Mouse (Mus musculus) spleen, adult 18-20 months (tissue): ENCODE measurements around the gene Wdr17.
"Not testable (repeated sequence)": the region's sequence is repeated elsewhere in the genome, so short reads cannot be mapped to it uniquely, and the experiment has no call there.

Source experiments
- DNase-seq, 2 experiments: peaks; one replicate each; pipeline ENCODE4 v3.0.0; 2022; ENCODE audit warnings: mixed read lengths in 2 of 2

Gene Wdr17

DNA sequence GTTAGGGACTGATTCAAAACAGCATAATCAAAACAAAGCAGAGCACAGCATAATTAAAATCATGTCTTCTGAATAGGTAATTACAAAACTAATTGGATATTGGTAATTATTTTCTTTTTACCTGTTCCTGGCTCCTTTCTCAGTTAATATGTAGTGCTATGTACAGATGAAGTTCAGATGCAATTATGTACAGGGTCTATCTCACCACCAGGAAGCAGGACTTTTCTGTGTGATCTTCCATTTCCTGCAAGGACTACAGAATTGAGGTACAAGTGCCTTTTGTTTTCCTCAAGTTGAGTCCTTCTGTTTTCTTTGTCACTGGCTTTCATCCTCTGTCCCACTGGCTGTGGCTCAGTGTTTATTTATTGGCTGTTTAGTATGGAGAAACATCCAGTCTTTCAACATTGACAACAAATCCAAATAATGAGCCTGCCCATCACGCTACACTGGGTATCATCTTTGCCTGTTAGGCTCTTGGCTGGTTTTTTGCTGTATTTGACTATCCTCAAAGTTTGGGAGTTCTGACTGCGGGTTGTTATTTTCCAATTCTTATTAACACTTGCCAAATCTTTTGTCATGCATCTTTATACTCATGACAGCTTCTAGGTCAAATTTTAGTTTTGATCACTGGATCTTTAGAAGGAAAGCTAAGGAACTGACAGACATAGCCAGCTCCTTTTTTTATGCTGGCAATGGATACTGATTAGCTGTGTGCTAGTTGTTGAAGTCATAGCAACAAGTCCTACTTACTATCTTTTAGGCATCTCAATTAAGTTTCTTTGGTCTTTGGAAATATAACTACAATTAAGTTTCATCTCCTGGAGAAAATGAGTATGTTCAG, 94.9 kb downstream of the Wdr17 start:
- no peak for DNase-seq

DNA sequence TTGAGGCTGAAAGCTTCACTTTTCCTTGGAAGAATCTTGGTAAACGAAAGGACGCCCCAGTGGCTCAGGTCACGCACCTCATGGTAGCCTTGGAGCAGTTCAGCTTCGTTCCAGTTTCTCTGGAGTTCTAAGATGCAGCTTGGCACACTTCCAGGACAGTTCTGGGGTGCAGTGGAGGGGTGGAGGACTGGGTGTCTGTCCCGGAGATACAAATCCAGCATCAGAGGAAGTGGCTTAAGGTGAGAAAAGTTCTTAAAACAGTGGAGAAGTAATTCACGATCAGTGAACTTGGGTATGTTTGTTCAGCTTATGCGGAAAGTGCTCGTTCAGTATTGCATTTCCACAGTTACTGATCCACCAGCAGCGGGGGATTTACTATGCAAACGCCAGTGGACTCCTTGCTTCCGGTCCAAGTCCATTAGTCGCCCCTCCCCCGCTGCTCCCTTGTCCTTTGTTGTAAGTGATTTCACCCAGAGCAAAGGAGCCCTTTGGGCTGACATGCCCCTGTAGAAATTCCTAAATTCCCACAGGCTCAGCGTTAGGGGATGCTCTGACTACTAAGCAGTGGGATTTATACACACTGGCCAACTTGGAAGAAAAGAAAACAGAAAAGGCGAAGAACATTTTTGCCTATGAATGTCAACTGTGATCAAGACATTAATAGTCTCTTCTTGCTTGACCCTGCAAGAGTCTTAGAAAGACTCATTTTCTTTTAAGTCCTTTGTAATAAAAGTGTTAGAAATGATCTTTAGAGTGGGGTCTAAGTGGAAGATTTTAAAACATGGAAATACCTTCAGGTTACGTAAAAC, 106.6 kb downstream of the Wdr17 start:
- DNase-seq: peak in 1 of 2 experiments; percentile 6

DNA sequence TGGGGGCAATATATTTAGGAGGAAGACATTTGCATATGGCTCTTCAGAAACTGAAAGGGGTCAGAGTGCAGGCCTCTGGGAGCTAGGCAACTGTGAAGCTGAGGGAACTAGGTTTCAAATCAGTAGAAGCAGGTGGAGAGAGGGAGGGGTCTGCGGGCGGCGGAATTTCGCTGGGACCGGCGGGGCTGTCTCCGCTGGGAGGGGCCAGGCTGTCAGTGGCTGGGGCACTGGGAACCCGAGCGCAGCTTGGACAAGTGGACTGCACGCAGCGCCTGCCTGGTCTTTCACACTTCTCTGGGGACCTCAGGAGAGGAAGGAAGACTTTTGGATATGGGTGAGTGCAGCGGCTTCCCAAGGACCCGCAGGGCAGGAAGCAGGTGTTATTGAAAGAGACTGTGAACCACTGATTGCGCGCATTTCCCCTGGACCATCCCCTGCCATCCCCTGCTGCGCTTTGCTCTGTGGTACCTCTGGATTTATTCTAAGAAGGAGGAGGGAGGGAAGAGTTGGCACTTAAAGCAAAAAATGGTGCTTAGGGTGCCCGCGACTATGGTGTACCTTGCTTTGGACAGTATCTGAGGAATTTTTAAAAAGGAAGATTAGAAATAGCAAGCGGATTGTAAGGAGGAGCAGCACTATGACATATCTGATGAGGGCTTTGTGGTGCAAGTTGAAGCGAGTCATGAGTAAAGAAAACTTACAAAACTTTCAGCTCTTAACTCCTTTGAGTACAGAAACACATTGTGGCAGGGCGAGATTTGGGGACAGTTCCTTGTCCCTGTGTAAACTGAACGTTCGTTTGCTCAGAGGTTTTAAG, 107.5 kb downstream of the Wdr17 start:
- peak; percentile 1 to 6 for DNase-seq

DNA sequence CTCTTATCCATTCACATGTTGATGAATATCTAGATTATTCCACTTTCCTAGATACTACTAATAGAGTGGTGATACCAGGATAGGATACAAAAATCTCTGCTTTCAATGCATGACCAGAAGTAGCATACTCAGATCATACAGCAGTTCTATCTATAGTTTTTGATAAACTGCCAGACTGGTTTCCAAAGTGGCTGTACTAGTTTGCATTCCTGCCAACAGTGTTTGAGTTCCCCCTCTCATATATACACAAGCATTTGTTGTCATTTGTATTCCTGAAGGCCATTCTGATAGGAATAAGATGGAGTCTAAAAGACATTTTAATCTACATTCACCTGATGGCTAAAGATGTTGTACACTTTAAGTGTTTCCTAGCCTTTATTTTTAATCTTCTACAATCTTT, 110.0 kb downstream of the Wdr17 start:
- DNase-seq: no peak

DNA sequence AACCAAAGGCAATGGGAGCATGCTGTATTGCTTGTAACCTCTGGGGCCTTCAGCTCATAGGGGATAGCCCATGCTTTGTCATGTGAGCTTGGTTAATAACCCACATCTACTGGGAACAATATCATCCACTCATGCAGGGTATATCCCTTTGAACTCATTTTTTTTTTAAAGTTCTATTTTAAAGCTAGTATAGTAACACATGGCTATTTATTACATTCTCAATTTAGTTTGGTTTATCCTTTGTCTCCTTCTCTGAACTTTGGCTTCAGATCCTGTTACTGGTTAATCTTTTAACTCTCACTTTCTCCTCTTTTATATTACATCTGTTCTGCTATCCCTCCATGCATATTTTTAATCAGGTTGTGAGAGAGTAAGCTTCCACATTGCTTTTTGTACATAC, 110.7 kb downstream of the Wdr17 start:
- DNase-seq: no peak

DNA sequence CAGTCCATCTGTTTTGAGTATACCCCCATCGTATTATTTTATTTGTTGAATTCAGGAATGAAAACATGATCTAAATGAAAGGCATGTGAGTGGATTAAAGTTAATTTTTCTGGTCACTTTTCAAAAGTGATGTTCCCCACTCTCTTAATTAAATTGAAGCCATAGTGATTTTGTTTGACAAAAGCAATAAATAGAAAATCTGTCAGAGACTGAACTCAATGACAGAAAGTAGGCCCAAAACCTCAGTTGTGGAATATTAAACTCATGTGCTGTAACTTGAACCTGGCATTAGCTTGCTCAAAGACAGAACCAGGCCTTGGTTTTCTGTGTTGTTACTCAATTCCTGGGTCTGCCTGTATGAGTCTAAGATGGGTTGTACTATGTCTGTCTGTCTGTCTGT, 129.3 kb downstream of the Wdr17 start:
- DNase-seq: no peak

DNA sequence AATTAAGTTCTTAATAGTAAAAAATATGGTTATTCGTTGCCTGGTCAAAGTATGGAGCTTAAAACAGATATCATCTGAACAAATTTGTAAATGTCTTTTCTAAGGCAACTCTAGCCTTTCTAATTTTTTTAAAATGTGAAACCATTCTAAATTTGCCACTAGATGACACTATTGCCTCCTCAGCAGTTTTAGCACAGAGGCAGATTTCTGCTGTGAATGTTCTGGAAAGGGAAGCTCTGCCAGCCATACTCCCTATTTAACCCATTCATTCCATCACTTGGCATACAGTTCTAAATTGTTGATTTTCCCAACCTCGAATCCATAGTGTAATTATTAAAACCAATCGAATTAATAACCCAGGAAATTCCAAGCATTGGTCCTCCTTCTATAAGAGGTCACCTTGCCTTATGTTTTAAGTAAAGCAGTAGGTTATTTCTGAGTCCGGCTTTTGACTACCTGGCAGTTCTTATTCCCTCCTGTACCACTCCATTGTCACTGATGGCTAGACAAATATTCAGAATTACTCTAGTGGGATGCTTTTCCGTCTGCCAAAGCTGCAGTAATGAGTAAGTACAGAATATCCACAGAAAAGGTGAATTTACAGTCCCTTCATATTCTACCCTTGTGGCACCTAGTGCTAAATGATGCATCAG, 150.2 kb downstream of the Wdr17 start:
- DNase-seq: no peak

DNA sequence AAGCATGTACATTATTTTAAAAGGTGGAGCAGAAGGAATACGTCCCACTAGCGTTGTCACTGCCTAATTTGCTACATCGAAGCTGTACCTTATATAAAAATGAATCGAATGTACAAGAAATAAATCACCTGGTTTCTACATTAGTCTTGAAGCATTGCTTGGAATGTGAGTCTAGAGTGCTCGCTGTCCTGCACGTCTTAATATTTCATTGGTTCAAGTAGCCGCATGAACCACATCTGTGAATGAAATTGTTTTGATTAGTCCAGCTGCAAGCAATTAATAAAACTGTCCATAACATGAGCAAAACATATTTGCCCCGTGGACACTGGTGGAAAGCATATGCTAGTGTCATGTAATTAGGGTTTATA, 162.3 kb downstream of the Wdr17 start:
- no peak for DNase-seq

DNA sequence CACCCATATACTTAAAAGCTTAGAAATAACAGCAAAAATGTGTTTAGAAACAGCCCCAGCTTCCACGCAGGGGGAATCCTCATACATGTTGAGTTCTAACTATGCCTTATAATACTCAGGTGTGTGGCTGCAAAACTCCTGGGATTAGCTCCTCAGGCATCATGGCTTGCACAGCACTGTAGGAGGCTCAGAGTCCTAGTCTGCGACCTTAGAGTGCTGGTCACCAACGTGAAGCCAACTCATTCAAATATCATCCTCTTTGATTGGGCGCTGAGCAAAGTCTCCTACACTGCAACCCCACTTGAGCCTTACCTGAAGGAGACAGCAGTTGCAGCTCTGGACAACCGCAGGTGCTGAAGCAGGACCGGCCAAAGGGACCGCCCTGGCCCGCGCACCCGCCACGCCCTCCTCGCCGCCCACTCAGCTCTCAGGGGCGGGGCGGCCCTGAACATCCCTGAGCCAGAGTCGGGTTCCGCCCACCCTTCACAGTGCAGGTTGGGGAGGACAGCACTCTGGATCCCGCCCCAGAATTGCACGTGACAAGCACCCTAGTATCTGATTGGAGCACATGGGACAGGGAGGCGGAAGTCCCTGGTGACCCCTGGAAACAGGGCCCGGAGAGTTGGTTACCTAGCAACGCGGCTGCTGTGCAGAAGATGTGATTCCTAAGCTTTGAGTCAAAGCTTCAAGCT, 162.9 kb downstream of the Wdr17 start:
- DNase-seq: peak; percentile 44 to 45

DNA sequence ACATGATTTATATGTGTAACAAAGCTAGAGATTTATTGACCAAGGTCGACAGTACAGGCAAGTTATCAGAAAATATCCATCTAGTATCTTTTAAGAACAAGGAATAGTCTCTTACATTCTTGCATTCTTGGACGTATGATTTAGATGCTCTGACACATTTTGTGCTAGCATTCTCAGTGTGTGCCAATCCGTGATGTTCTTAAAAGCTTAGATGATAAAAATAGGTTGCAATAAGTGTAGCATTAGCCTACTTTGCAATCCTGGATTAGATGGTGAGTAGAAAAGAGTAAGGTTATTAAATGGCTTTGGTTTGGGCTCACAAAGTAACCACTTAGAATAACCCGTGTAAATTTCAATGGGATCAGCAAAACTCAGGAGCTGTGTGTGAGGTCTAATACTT, 168.5 kb downstream of the Wdr17 start:
- DNase-seq: no peak

DNA sequence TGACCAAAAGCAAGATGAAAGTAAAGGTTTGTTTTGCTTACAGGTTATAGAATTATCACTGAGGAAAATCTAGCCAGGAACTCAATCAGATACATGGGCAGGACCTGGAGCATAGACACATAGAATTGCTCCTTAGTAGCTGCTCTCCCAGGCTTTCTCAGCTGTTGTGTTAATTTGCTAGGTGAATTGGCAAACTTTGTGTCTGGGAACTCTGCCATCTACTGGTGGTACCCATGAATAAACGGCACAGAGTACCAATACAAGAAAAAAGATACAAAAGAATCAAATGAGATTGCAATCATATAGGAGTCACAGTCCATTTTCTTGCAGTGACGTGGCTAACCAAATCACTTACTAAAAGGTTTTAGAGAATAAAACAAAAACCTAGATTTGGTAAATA, 181.2 kb downstream of the Wdr17 start:
- no peak for DNase-seq

DNA sequence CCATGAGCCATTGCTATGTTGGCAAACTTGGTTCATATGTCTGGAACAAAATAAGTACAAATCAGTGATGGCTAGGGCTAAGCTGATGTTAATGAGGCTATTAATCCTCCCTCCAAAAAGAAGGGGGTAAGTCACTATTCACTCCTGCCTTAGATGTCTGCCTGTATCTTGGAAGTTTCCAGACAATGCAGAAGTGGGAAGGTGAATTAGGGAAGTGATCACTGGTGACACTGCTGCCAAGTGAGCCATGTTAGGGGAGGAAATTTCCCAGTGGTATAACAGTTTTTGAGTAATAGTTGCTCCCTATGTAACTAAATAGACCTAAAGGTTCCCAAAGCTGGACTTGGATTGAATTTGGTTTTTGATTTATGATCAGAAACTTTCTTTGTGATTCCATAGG, 215.2 kb downstream of the Wdr17 start:
- DNase-seq: no peak

DNA sequence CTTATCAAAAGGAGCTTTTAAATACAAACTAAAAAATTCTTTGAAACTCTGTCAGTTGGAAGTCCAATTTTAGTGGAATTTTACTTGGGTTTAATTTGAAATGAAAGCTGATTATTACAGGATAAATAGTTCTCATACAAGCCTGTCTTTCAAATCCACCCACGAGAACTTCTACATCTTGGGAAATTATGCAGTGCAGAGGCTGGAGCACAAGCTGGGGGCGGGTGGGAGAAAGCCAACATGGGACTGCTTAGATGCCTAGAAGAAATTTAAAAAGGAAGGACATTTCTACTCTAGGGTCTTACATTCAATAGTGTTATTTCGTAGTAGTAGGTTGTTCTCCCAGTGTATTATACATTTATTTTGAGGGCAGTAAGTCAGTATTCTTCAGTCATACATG, 219.2 kb downstream of the Wdr17 start:
- DNase-seq: no peak

DNA sequence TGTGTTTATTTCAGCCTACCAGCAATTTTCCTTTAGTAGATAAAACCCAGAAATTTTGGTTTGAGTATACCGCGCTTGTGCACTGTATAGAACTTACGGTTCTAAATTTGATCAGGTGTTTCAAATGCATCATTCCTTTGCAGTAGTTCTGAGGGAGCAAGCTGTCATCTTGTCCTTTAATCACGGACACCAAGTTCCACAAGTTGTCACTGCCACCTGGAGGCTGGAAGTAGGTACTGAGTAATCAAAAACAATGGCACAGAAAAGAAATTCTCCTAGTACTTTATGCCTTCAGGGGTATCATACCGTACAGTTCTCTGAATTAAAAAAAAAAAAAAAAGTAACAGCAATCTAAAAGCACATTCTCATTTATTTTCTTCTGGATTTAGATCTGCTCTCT, 226.3 kb downstream of the Wdr17 start:
- DNase-seq: peak in 1 of 2 experiments; percentile 17

DNA sequence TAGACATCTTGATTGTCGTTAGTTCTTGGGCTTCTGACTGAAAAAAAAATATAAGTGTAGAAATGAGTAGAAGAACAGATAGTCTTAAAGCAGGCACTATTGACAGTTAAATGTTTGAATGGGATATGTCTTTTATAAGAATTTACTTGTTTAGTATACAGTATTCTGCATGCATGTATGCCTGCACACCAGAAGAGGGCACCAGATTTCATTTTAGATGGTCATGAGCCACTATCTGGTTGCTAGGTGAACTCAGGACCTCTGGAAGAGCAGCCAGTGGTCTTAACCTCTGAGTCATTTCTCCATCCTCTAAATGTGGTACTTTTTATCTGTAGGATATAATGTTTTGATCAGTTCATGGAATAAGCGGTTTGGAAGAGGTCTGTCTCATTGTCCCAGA, 227.3 kb downstream of the Wdr17 start:
- no peak for DNase-seq

DNA sequence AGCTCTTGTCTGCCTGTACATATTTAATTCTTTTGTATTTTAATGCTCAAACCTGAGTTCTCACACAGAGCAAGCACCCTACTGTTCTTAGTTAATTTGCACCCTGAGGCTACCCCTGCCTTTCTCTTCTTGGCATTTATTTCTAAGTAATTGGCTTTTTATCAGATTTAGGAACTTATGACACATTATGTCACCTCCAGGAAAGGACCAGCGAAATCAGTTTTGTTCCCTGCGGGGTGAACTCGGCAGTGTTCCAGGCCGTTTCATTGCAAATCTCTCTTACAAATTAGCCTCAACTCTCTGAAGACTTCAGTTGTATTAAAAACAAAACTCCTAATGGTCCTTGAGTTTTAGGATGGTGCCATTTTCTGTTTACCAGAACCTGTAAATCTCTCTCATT, 248.3 kb downstream of the Wdr17 start:
- DNase-seq: no peak

DNA sequence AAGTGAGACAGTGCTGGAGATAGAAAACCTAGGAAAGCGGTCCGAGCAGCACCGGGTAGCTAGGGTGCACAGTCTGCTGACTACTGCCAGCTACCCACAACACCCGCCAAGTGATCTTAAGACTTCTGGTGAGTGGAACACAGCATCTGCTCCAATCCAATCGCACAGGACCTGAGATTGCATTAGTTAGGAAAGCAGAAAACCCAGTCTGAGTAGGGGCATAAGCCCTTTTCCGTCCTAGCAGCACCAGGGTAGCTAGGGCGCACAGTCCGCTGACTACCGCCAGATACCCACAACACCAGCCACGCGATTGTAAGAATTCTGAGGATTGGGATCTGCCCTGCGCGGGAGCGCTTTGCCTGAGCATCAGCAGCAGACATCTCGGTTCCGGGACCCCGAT, 270.3 kb downstream of the Wdr17 start:
- DNase-seq: not testable (repeated sequence)

DNA sequence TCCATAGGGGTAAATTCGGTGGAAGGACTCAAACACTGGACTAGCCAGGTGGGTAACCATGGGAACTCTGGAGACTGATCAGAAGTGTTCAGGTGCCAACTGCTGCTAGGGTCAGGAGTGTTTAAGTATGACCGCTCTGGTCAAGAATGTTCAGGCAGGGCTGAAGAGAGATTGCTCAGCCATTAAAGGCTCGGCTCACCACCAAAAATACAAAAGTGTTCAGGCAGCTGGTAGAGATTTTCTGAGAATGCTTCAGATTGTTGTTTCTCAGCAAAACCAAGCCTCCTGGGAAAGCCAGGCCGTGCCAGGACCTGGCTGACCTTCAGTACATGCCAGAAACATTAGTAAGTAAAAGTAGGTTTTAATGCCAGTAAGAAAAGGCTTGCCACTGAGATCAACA, 276.7 kb downstream of the Wdr17 start:
- DNase-seq: no peak

DNA sequence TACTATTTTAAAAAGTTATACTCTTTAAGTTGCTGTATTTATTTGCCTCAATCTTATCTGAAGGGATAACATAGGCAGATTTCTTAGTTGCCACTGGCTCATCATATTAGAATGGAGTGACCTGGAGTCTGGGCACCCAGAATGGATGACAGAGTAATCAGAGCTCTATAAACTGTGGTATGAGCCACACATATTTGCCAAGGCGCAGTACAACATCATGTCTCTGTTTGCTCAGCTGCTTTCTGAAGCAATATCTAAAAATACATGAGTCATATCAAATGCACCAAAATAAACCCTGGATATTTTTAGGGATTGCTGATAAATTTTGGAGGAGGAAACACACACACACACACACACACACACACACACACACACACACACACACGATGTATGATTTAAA, 277.6 kb downstream of the Wdr17 start:
- DNase-seq: no peak

DNA sequence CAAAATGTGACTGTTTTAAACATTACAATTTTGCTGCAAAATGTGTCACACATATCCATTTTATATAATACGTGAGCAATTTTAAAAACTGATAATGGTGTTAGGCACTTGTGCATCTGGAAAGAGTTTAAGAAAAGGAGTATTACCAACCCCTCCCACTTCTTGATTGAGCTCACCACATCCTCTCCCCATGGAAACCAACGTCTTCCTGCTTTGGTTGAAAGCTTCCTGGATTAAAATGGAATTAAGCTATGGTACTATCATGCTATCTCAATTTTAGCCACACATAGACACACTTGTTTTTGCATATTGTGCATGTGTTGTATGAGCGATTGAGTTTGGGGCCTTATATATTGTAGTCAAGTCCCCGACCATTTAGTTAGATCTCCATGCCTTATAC, 283.5 kb downstream of the Wdr17 start:
- no peak for DNase-seq

DNA sequence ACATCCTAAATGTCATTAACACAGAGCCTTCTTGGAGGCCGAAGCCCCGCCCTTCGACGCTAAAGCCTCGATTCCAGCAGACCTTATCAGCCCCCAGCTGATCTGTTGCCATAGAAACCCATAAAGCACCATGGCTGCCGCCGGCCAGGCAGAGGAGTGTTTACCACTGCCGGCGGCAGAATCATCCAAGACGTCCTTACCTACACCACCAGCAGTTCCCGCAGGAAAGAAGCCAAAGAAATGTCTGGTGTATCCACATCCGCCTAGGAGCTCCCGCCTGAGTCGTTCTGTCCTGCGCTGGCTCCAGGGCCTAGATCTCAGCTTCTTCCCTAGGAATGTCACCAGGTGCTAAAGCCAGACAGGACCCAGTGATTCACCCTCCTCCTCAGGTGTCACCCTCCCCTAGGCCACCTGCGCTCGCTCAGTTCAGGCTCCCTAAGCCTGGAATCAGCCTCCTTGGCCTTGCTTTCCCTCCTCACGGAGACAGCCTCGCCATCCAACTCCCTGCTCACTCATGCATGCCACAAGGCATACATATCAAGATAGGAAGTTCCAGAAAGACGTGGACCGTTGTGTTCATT, 286.2 kb downstream of the Wdr17 start, which contains the start of gene Spata4:
Spata4 (plus strand) TSS at position 111 of the 581 bp plus-strand sequence.
- no peak for DNase-seq

DNA sequence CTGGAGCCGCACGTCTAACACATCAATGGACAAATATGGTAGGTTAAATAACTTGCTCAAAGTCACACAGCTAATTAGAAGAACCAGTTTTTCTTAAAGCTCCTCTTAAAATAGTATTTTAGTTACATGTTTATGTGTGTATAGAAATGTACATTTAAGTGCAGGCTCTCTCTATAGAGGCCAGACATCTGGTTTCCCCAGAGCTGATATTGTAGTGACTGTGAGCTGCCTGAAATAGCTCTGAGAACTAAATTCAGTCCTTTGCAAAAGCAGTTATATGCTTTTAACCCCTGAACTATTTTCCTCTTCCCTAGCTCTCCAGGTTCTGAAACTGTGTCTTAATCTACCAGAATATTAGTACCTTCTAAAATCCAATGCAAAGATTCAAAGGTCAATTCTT, 289.6 kb downstream of the Wdr17 start:
- no peak for DNase-seq
